In genomic region chr3:65296996-65297395, GRCm38 (mm10) we compare ENCODE assay signal across 14 mouse cellular contexts.
DNase-seq lines count a peak whose midpoint lies in the region.
"Had no signal": no experiment of that assay in that cellular context is flagged by ENCODE, and none has a peak within 500 bp of the region (broad histone marks: within the 10 kb centered on the region; RNA-seq: fewer than 3 reads in every experiment).

No protein-coding gene starts in this region.

- WGBS in embryonic facial prominence, embryonic 10.5 days: 27% methylated on average over 4 of the region's 4 CpGs

- no peaks in the 10 kb centered on the region; the same call in 1 of the 2 replicates for H3K4me1 ChIP-seq in embryonic facial prominence, embryonic 10.5 days
- H3K4me1 ChIP-seq: hindbrain, embryonic 15.5 days; limb, embryonic 15.5 days; stomach, embryonic 15.5 days had no signal

- H3K4me3 ChIP-seq in embryonic facial prominence, embryonic 10.5 days: no peak overlapping the region
- H3K4me3 ChIP-seq: heart, embryonic 12.5 days; hindbrain, embryonic 15.5 days; limb, embryonic 15.5 days; stomach, embryonic 15.5 days had no signal

- H3K9me3 ChIP-seq in embryonic facial prominence, embryonic 10.5 days: no peaks in the 10 kb centered on the region
- H3K9me3 ChIP-seq: heart, embryonic 12.5 days; hindbrain, embryonic 15.5 days; limb, embryonic 15.5 days; stomach, embryonic 15.5 days had no signal

- H3K36me3 ChIP-seq in embryonic facial prominence, embryonic 10.5 days (replicated peaks): no peaks in the 10 kb centered on the region
- H3K36me3 ChIP-seq: heart, embryonic 12.5 days; hindbrain, embryonic 15.5 days; limb, embryonic 15.5 days; stomach, embryonic 15.5 days had no signal

- DNase-seq in cerebellum, adult 11-12 months: peak; percentile 29
- DNase-seq in cerebellum, postnatal 4 days (ENCODE audit: low spot score in 2 of 2): no peak
- peak; percentile 26 to 74 for DNase-seq in layer of hippocampus, adult 18-20 months (ENCODE audit: low spot score in 2 of 2)
- DNase-seq in layer of hippocampus, postnatal 25 days (ENCODE audit: extremely low spot score in 1 of 2, low spot score in 1 of 2): no peak
- DNase-seq in 416B (ENCODE audit: low read depth): peak; percentile 8
- DNase-seq in cerebellum, adult 9-11 months: peak; percentile 30
- DNase-seq in embryonic facial prominence, embryonic 10.5 days (ENCODE audit: low spot score): no peak
- no peak for DNase-seq in thymus, postnatal 14 days
- DNase-seq: kidney, postnatal 25 days; lung, postnatal 36 days had no signal

- no peak overlapping the region for H3K27ac ChIP-seq in embryonic facial prominence, embryonic 10.5 days (replicated peaks)
- H3K27ac ChIP-seq: hindbrain, embryonic 15.5 days; limb, embryonic 15.5 days; stomach, embryonic 15.5 days had no signal

- H3K27me3 ChIP-seq in embryonic facial prominence, embryonic 10.5 days (replicated peaks; ENCODE audit: low read depth, poor library complexity, severe bottlenecking): no peaks in the 10 kb centered on the region
- H3K27me3 ChIP-seq: heart, embryonic 12.5 days; hindbrain, embryonic 15.5 days; limb, embryonic 15.5 days; stomach, embryonic 15.5 days had no signal

Comparison
In these comparisons a context has a peak if more than half of its experiments do, and no peak if none do; other contexts are left out.
1. DNase-seq: peak in cerebellum, adult 11-12 months (single experiment), layer of hippocampus, adult 18-20 months (2 of 2), 416B (single experiment) and cerebellum, adult 9-11 months (single experiment); none in cerebellum, postnatal 4 days (0 of 2), layer of hippocampus, postnatal 25 days (0 of 2), embryonic facial prominence, embryonic 10.5 days (single experiment) and thymus, postnatal 14 days (single experiment).